Mouse (Mus musculus): ENCODE measurements around the gene St7l. TPM values are rescaled to one million over a fixed set of nuclear protein-coding genes. Genes with fewer than 3 reads are reported as not detected.

Gene St7l
- polyA plus RNA-seq, 1 experiment from 2014 or later, result 36.8 TPM

- no peaks in the 10 kb centered on the region for H3K27me3 ChIP-seq (replicated peaks)
- ATAC-seq, result no peak
- H3K9ac ChIP-seq, result no peak overlapping the region
- 93% methylated on average over 6 of the region's 6 CpGs for WGBS
- H3K36me3 ChIP-seq, result peaks cover 8% of the 10 kb centered on the region
- H3K27ac ChIP-seq, result no peak overlapping the region
- no peak overlapping the region for H3K4me3 ChIP-seq (replicated peaks)
- no peak overlapping the region for H3K4me2 ChIP-seq (replicated peaks)
- H3K9me3 ChIP-seq, result no peaks in the 10 kb centered on the region
- no peaks in the 10 kb centered on the region for H3K4me1 ChIP-seq (replicated peaks)
Observed at GRCm38 (mm10) chr3:104909195-104909594, 45.4 kb downstream of the St7l start.

- no peak overlapping the region for H3K4me2 ChIP-seq (replicated peaks)
- no peaks in the 10 kb centered on the region for H3K27me3 ChIP-seq (replicated peaks)
- ATAC-seq, result no peak
- H3K9me3 ChIP-seq, result no peaks in the 10 kb centered on the region
- H3K27ac ChIP-seq, result no peak overlapping the region
- no peak overlapping the region for H3K4me3 ChIP-seq (replicated peaks)
- H3K4me1 ChIP-seq (replicated peaks), result no peaks in the 10 kb centered on the region
- H3K9ac ChIP-seq, result no peak overlapping the region
- H3K36me3 ChIP-seq, result peaks cover 8% of the 10 kb centered on the region
- 54% methylated on average over 3 of the region's 3 CpGs for WGBS
Observed at GRCm38 (mm10) chr3:104914986-104915385, 51.2 kb downstream of the St7l start.

- WGBS, result 93% methylated on average over 6 of the region's 6 CpGs
- Histone ChIP-seq H3K4me3 (replicated peaks) (no peak overlapping the region), H3K9me3 (no peaks in the 10 kb centered on the region), H3K9ac (no peak overlapping the region), H3K27ac (no peak overlapping the region), H3K4me2 (replicated peaks) (no peak overlapping the region), H3K4me1 (replicated peaks) (no peaks in the 10 kb centered on the region), H3K27me3 (replicated peaks) (no peaks in the 10 kb centered on the region), H3K36me3 (peaks cover 10% of the 10 kb centered on the region)
- ATAC-seq, result no peak
Observed at GRCm38 (mm10) chr3:104929385-104929784, 65.6 kb downstream of the St7l start.

GRCm38 (mm10) chr3:104937728-104938305 lies 74.0 kb downstream of the St7l start:
- H3K4me2 ChIP-seq (replicated peaks), result no peak overlapping the region
- H3K9ac ChIP-seq, result no peak overlapping the region
- no peak overlapping the region for H3K4me3 ChIP-seq (replicated peaks)
- no peaks in the 10 kb centered on the region for H3K36me3 ChIP-seq
- ATAC-seq, result peak; percentile 70
- H3K9me3 ChIP-seq, result no peaks in the 10 kb centered on the region
- WGBS, result 77% methylated on average over 2 of the region's 2 CpGs
- H3K4me1 ChIP-seq (replicated peaks), result peaks cover 1% of the 10 kb centered on the region; the same call in 1 of the 2 replicates
- H3K27me3 ChIP-seq (replicated peaks), result no peaks in the 10 kb centered on the region
- H3K27ac ChIP-seq, result peak overlapping the region; percentile 42; the same call in 1 of the 2 replicates

- Histone ChIP-seq H3K36me3 (no peaks in the 10 kb centered on the region), H3K27me3 (replicated peaks) (no peaks in the 10 kb centered on the region), H3K4me2 (replicated peaks) (no peak overlapping the region), H3K9ac (no peak overlapping the region), H3K27ac (peak overlapping the region; percentile 42; the same call in 1 of the 2 replicates), H3K4me3 (replicated peaks) (no peak overlapping the region), H3K9me3 (no peaks in the 10 kb centered on the region), H3K4me1 (replicated peaks) (peaks cover 6% of the 10 kb centered on the region; the same call in 1 of the 2 replicates)
- 46% methylated on average over 4 of the region's 4 CpGs for WGBS
- peak; percentile 94 for ATAC-seq
Observed at GRCm38 (mm10) chr3:104938327-104938726, 74.5 kb downstream of the St7l start.

- no peak for ATAC-seq
Observed at GRCm38 (mm10) chr3:104940691-104941090, 76.9 kb downstream of the St7l start.

GRCm38 (mm10) chr3:104942682-104943081 lies 78.9 kb downstream of the St7l start:
- ATAC-seq, result no peak
- Histone ChIP-seq H3K4me2 (replicated peaks) (no peak overlapping the region), H3K27ac (no peak overlapping the region), H3K36me3 (peaks cover 11% of the 10 kb centered on the region), H3K9me3 (no peaks in the 10 kb centered on the region), H3K4me3 (replicated peaks) (no peak overlapping the region), H3K9ac (no peak overlapping the region), H3K27me3 (replicated peaks) (no peaks in the 10 kb centered on the region), H3K4me1 (replicated peaks) (peaks cover 10% of the 10 kb centered on the region; the same call in 1 of the 2 replicates)
- WGBS, result 61% methylated on average over 5 of the region's 5 CpGs

More at GRCm38 (mm10) chr3:104940691-104941090, 76.9 kb downstream of the St7l start:
- no peak overlapping the region for H3K27ac ChIP-seq
- 37% methylated on average over 6 of the region's 6 CpGs for WGBS
- H3K4me1 ChIP-seq (replicated peaks), result peaks cover 10% of the 10 kb centered on the region; the same call in 1 of the 2 replicates
- no peak overlapping the region for H3K9ac ChIP-seq
- no peak overlapping the region for H3K4me2 ChIP-seq (replicated peaks)
- H3K27me3 ChIP-seq (replicated peaks), result no peaks in the 10 kb centered on the region
- no peak overlapping the region for H3K4me3 ChIP-seq (replicated peaks)
- peaks cover 1% of the 10 kb centered on the region; the same call in 1 of the 2 replicates for H3K36me3 ChIP-seq
- no peaks in the 10 kb centered on the region for H3K9me3 ChIP-seq

- Histone ChIP-seq H3K27ac (no peak overlapping the region), H3K9me3 (no peaks in the 10 kb centered on the region), H3K9ac (no peak overlapping the region), H3K4me2 (replicated peaks) (no peak overlapping the region), H3K4me3 (replicated peaks) (no peak overlapping the region), H3K27me3 (replicated peaks) (no peaks in the 10 kb centered on the region), H3K4me1 (replicated peaks) (peaks cover 10% of the 10 kb centered on the region; the same call in 1 of the 2 replicates), H3K36me3 (peaks cover 11% of the 10 kb centered on the region)
- WGBS, result 50% methylated on average over 8 of the region's 8 CpGs
- ATAC-seq, result peak; percentile 31; the same call in 1 of the 2 replicates
Observed at GRCm38 (mm10) chr3:104943333-104943732, 79.5 kb downstream of the St7l start.

- Histone ChIP-seq H3K4me1 (replicated peaks) (peaks cover 10% of the 10 kb centered on the region; the same call in 1 of the 2 replicates), H3K36me3 (peaks cover 11% of the 10 kb centered on the region), H3K9ac (no peak overlapping the region), H3K9me3 (no peaks in the 10 kb centered on the region), H3K27ac (0 out of 2 replicates have a peak overlapping the region, but pooled peaks have one; percentile 32), H3K27me3 (replicated peaks) (no peaks in the 10 kb centered on the region), H3K4me3 (replicated peaks) (no peak overlapping the region), H3K4me2 (replicated peaks) (no peak overlapping the region)
- ATAC-seq, result peak; percentile 49; the same call in 1 of the 2 replicates
- 49% methylated on average over 9 of the region's 9 CpGs for WGBS
Observed at GRCm38 (mm10) chr3:104944894-104945293, 81.1 kb downstream of the St7l start.

- no peak for ATAC-seq
- Histone ChIP-seq H3K4me3 (replicated peaks) (no peak overlapping the region), H3K27me3 (replicated peaks) (no peaks in the 10 kb centered on the region), H3K4me1 (replicated peaks) (no peaks in the 10 kb centered on the region; the same call in 1 of the 2 replicates), H3K9ac (no peak overlapping the region), H3K4me2 (replicated peaks) (no peak overlapping the region), H3K9me3 (no peaks in the 10 kb centered on the region), H3K36me3 (peaks cover 21% of the 10 kb centered on the region), H3K27ac (no peak overlapping the region)
- WGBS, result 94% methylated on average over 12 of the region's 12 CpGs
Observed at GRCm38 (mm10) chr3:104950926-104951325, 87.1 kb downstream of the St7l start.

- Histone ChIP-seq H3K4me3 (replicated peaks) (no peak overlapping the region), H3K9ac (no peak overlapping the region), H3K9me3 (no peaks in the 10 kb centered on the region), H3K4me1 (replicated peaks) (peaks cover 2% of the 10 kb centered on the region; the same call in 1 of the 2 replicates), H3K36me3 (peaks cover 13% of the 10 kb centered on the region), H3K4me2 (replicated peaks) (no peak overlapping the region), H3K27me3 (replicated peaks) (no peaks in the 10 kb centered on the region), H3K27ac (no peak overlapping the region)
- WGBS, result 89% methylated on average over 22 of the region's 23 CpGs
- ATAC-seq, result no peak
Observed at GRCm38 (mm10) chr3:104952891-104953670, 89.3 kb downstream of the St7l start.

GRCm38 (mm10) chr3:104954137-104954536 lies 90.3 kb downstream of the St7l start:
- Histone ChIP-seq H3K4me2 (replicated peaks) (no peak overlapping the region), H3K4me3 (replicated peaks) (no peak overlapping the region), H3K9me3 (no peaks in the 10 kb centered on the region), H3K9ac (no peak overlapping the region), H3K4me1 (replicated peaks) (peaks cover 2% of the 10 kb centered on the region; the same call in 1 of the 2 replicates), H3K27ac (no peak overlapping the region), H3K36me3 (peaks cover 13% of the 10 kb centered on the region), H3K27me3 (replicated peaks) (peaks cover 3% of the 10 kb centered on the region; the same call in 1 of the 2 replicates)
- 87% methylated on average over 3 of the region's 3 CpGs for WGBS
- no peak for ATAC-seq

Measured in intestine, embryonic 15.5 days (tissue).